Mouse (Mus musculus): ENCODE measurements around the gene Elf5.

The Elf5 gene

GRCm38 (mm10) chr2:103476657-103477056 is 65.2 kb downstream of the Elf5 start:
- DNase-seq (ENCODE audit: low read depth, low spot score), result no peak

- DNase-seq (ENCODE audit: low read depth, low spot score), result no peak
These were observed 66.0 kb downstream of the Elf5 start for GRCm38 (mm10) chr2:103477456-103477855.

- DNase-seq (ENCODE audit: low read depth, low spot score), result no peak
These were observed 66.8 kb downstream of the Elf5 start for GRCm38 (mm10) chr2:103478326-103478725.

GRCm38 (mm10) chr2:103480240-103480639 is 68.8 kb downstream of the Elf5 start:
- no peak for DNase-seq (ENCODE audit: low read depth, low spot score)

GRCm38 (mm10) chr2:103480871-103481270 is 69.4 kb downstream of the Elf5 start:
- DNase-seq (ENCODE audit: low read depth, low spot score), result no peak

GRCm38 (mm10) chr2:103481314-103482231 is 70.1 kb downstream of the Elf5 start:
- no peak for DNase-seq (ENCODE audit: low read depth, low spot score)

GRCm38 (mm10) chr2:103483289-103483985 is 71.9 kb downstream of the Elf5 start:
- DNase-seq (ENCODE audit: low read depth, low spot score), result no peak

GRCm38 (mm10) chr2:103483986-103484520 is 72.6 kb downstream of the Elf5 start:
- DNase-seq (ENCODE audit: low read depth, low spot score), result no peak

GRCm38 (mm10) chr2:103484617-103485401 is 73.3 kb downstream of the Elf5 start, which contains the start of gene Cat:
TSS of gene Cat (minus strand) at chr2:103485160.
- peak; percentile 74 for DNase-seq (ENCODE audit: low read depth, low spot score)

- DNase-seq (ENCODE audit: low read depth, low spot score), result no peak
These were observed 81.0 kb downstream of the Elf5 start for GRCm38 (mm10) chr2:103492526-103492925.

GRCm38 (mm10) chr2:103493827-103494226 is 82.3 kb downstream of the Elf5 start:
- no peak for DNase-seq (ENCODE audit: low read depth, low spot score)

- DNase-seq (ENCODE audit: low read depth, low spot score), result no peak
These were observed 84.3 kb downstream of the Elf5 start for GRCm38 (mm10) chr2:103495633-103496418.

Data from retina, postnatal 7 days (tissue).